Mouse (Mus musculus) hindbrain, postnatal 0 days (tissue): ENCODE measurements at regions not wholly inside any gene's neighbourhood (a gene's known extent, or its start where the extent isn't known, plus 50 kb on each side); places are given as distances from the start of the nearest gene placed in this dataset.

Experiments used
- ATAC-seq: fragments of 200-750 bp; cut with Nextera tagmentation; 2 replicates; pipeline ENCODE4 v1.8.0; 2017; ENCODE audit warnings: mild to moderate bottlenecking, moderate TSS enrichment, moderate library complexity
- DNase-seq: peaks from one replicate; pipeline ENCODE4 v3.0.0-alpha.2; 2015; ENCODE audit warnings: low spot score
- H3K27ac ChIP-seq: fragments of 300-500 bp; sonication (generic); 2 replicates; pipeline ENCODE4 v1.5.1; 2014; ENCODE audit warnings: mild to moderate bottlenecking
- H3K27me3 ChIP-seq: fragments of 300-500 bp; sonication (generic); 2 replicates; pipeline ENCODE4 v1.6.1; 2014; ENCODE audit warnings: low read length, mixed read lengths; ENCODE audit not compliant: insufficient read depth
- H3K36me3 ChIP-seq: fragments of 300-500 bp; sonication (generic); 2 replicates; pipeline ENCODE4 v1.6.1; 2014; ENCODE audit warnings: low read length, mixed read lengths; ENCODE audit not compliant: insufficient read depth
- H3K4me1 ChIP-seq: fragments of 300-500 bp; sonication (generic); 2 replicates; pipeline ENCODE4 v1.6.1; 2014; ENCODE audit warnings: antibody characterized with exemption, low read length, mixed read lengths; ENCODE audit not compliant: insufficient read depth
- H3K4me2 ChIP-seq: fragments of 300-500 bp; sonication (generic); 2 replicates; pipeline ENCODE4 v1.6.1; 2014; ENCODE audit warnings: low read depth, mild to moderate bottlenecking, low read length, moderate library complexity, mixed read lengths
- H3K4me3 ChIP-seq: fragments of 300-500 bp; sonication (generic); 2 replicates; pipeline ENCODE4 v1.5.1; 2014; ENCODE audit warnings: low read length
- H3K9ac ChIP-seq: fragments of 300-500 bp; sonication (generic); replicated peaks from 2 replicates; pipeline ENCODE4 v1.6.1; 2014; ENCODE audit warnings: mild to moderate bottlenecking, low read length, moderate library complexity, mixed read lengths
- H3K9me3 ChIP-seq: fragments of 300-500 bp; sonication (generic); 2 replicates; pipeline ENCODE4 v1.6.1; 2016; ENCODE audit warnings: low read length, mixed read lengths
- CTCF ChIP-seq: IDR thresholded peaks from 2 replicates; pipeline ENCODE4 v1.5.1; 2016; ENCODE audit warnings: antibody characterized with exemption, control low read depth, low read depth
- WGBS: fragments of 180-500 bp; shearing (Covaris S2); extraction: QIAGEN DNeasy Blood & Tissue Kit; methylation state at CpG from one replicate; pipeline ENCODE4 v1.1.7; 2014; 5-methylcytosine and 5-hydroxymethylcytosine counted together

- no peak overlapping the region for H3K27ac ChIP-seq
- WGBS, result 30% methylated on average over 4 of the region's 4 CpGs
Measured at GRCm38 (mm10) chr10:21680789-21681188, 87.8 kb downstream of the 1700020N01Rik start.

GRCm38 (mm10) chr10:21684286-21685013 is 91.5 kb downstream of the 1700020N01Rik start:
- no peaks in the 10 kb centered on the region for H3K4me1 ChIP-seq
- no peak for DNase-seq
- no peak overlapping the region for H3K4me2 ChIP-seq
- H3K9ac ChIP-seq, result no peak overlapping the region
- WGBS, result 48% methylated on average over 9 of the region's 9 CpGs
- no peaks in the 10 kb centered on the region for H3K27me3 ChIP-seq
- no peak for TF ChIP-seq CTCF
- no peak overlapping the region for H3K27ac ChIP-seq
- no peak overlapping the region for H3K4me3 ChIP-seq
- ATAC-seq, result no peak
- no peaks in the 10 kb centered on the region for H3K9me3 ChIP-seq
- H3K36me3 ChIP-seq, result no peaks in the 10 kb centered on the region

More at GRCm38 (mm10) chr10:21680789-21681188, 87.8 kb downstream of the 1700020N01Rik start:
- Histone ChIP-seq H3K9me3 (no peaks in the 10 kb centered on the region), H3K4me3 (no peak overlapping the region), H3K36me3 (no peaks in the 10 kb centered on the region), H3K27me3 (no peaks in the 10 kb centered on the region), H3K4me2 (no peak overlapping the region), H3K9ac (no peak overlapping the region), H3K4me1 (peaks cover 4% of the 10 kb centered on the region; the same call in 1 of the 2 replicates)
- TF ChIP-seq CTCF, result no peak
- peak; percentile 85 for ATAC-seq
- DNase-seq, result peak; percentile 63

- DNase-seq, result no peak
- H3K4me3 ChIP-seq, result no peak overlapping the region
- WGBS, result 35% methylated on average over 9 of the region's 9 CpGs
- no peak overlapping the region for H3K27ac ChIP-seq
- no peak overlapping the region for H3K9ac ChIP-seq
- no peaks in the 10 kb centered on the region for H3K9me3 ChIP-seq
- no peaks in the 10 kb centered on the region for H3K27me3 ChIP-seq
- no peaks in the 10 kb centered on the region for H3K4me1 ChIP-seq
- ATAC-seq, result no peak; the same call in 1 of the 2 replicates
- no peaks in the 10 kb centered on the region for H3K36me3 ChIP-seq
- TF ChIP-seq CTCF, result peak; percentile 25; the same call in 1 of the 2 replicates
- H3K4me2 ChIP-seq, result no peak overlapping the region
Measured at GRCm38 (mm10) chr10:21685122-21685798, 92.3 kb downstream of the 1700020N01Rik start.

GRCm38 (mm10) chr10:21686060-21686459 is 93.1 kb downstream of the 1700020N01Rik start:
- H3K36me3 ChIP-seq, result no peaks in the 10 kb centered on the region
- no peak overlapping the region for H3K4me2 ChIP-seq
- H3K9ac ChIP-seq, result no peak overlapping the region
- TF ChIP-seq CTCF, result no peak
- ATAC-seq, result no peak
- no peaks in the 10 kb centered on the region for H3K9me3 ChIP-seq
- WGBS, result 76% methylated on average over 9 of the region's 9 CpGs
- H3K4me1 ChIP-seq, result no peaks in the 10 kb centered on the region
- H3K27me3 ChIP-seq, result no peaks in the 10 kb centered on the region
- no peak for DNase-seq
- no peak overlapping the region for H3K4me3 ChIP-seq
- H3K27ac ChIP-seq, result no peak overlapping the region

- H3K27ac ChIP-seq, result no peak overlapping the region
- 80% methylated on average over 7 of the region's 7 CpGs for WGBS
- no peak overlapping the region for H3K4me3 ChIP-seq
- no peak overlapping the region for H3K4me2 ChIP-seq
- no peak for ATAC-seq
- DNase-seq, result no peak
- H3K9me3 ChIP-seq, result no peaks in the 10 kb centered on the region
- H3K27me3 ChIP-seq, result no peaks in the 10 kb centered on the region
- H3K4me1 ChIP-seq, result no peaks in the 10 kb centered on the region
- TF ChIP-seq CTCF, result no peak
- no peak overlapping the region for H3K9ac ChIP-seq
- no peaks in the 10 kb centered on the region for H3K36me3 ChIP-seq
Measured at GRCm38 (mm10) chr10:21687484-21687883, 94.5 kb downstream of the 1700020N01Rik start.

- WGBS, result 85% methylated on average over 7 of the region's 7 CpGs
- no peaks in the 10 kb centered on the region for H3K27me3 ChIP-seq
- TF ChIP-seq CTCF, result no peak
- no peaks in the 10 kb centered on the region for H3K9me3 ChIP-seq
- H3K4me1 ChIP-seq, result no peaks in the 10 kb centered on the region
- ATAC-seq (no peak), DNase-seq (no peak)
- no peak overlapping the region for H3K27ac ChIP-seq
- no peak overlapping the region for H3K4me3 ChIP-seq
- no peaks in the 10 kb centered on the region for H3K36me3 ChIP-seq
- no peak overlapping the region for H3K9ac ChIP-seq
- H3K4me2 ChIP-seq, result no peak overlapping the region
Measured at GRCm38 (mm10) chr10:21688513-21688912, 95.6 kb downstream of the 1700020N01Rik start.

GRCm38 (mm10) chr10:21689847-21690269 is 96.9 kb downstream of the 1700020N01Rik start:
- Histone ChIP-seq H3K9ac (no peak overlapping the region), H3K36me3 (no peaks in the 10 kb centered on the region), H3K9me3 (no peaks in the 10 kb centered on the region), H3K27me3 (no peaks in the 10 kb centered on the region), H3K4me2 (no peak overlapping the region), H3K4me1 (no peaks in the 10 kb centered on the region), H3K4me3 (no peak overlapping the region), H3K27ac (no peak overlapping the region)
- DNase-seq (no peak), ATAC-seq (no peak)
- TF ChIP-seq CTCF, result no peak
- WGBS, result 82% methylated on average over 9 of the region's 9 CpGs
